Mouse (Mus musculus): ENCODE measurements around the gene Gm5861.
"Not testable (repeated sequence)": the region's sequence is repeated elsewhere in the genome, so short reads cannot be mapped to it uniquely, and the experiment has no call there.

Gene Gm5861

GRCm38 (mm10) chr5:11182772-11183171 is at the start of gene Gm5861:
Gm5861 (plus strand) TSS chr5:11183072.
- not testable (repeated sequence) for DNase-seq

GRCm38 (mm10) chr5:11138031-11138430 is 44.8 kb upstream of the Gm5861 start:
- DNase-seq: not testable (repeated sequence)
